Mouse (Mus musculus): ENCODE measurements at regions not wholly inside any gene's neighbourhood (a gene's known extent, or its start where the extent isn't known, plus 50 kb on each side); places are given as distances from the start of the nearest gene placed in this dataset.

DNA sequence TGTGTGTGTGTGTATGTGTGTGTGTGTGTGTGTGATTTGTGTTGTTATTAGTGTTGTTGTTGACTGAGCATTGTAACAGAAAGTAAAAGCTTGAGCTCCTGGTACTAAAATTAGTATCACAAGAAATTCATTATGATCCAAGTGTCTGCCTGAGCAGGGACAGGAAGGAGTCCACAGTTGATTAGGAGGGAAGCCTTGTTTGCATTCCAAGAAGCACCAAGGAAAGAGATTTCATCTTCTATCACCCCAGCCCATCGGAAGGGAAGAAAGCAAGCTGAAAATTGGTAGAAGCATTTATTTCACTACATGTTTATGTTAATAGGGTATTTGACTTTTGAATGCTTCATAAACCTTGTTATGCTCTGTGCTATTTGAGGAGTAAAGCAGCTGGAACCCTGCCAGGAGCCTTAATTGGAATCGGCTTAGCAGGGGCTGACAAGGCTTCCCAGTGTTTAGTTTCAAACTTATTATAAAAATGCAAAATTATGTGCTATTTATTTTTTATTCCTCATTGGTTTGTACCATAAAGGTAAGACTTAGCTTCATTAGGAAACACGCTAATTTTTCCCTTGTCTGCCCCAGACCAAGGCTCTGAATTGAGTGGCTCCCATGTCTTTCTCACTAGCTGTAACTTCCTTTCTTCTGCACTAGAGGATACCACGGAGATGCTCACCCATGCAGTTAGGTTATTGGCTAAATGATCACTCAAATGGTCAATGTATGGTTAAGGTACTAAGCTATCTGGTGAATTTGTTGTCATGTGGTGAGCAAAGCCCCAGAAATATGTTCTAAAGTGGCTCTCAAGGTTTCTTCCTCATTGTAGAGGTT is 318.6 kb downstream of the Serpinb8 start:
- peak in 1 of 2 experiments; percentile 34 for DNase-seq

DNA sequence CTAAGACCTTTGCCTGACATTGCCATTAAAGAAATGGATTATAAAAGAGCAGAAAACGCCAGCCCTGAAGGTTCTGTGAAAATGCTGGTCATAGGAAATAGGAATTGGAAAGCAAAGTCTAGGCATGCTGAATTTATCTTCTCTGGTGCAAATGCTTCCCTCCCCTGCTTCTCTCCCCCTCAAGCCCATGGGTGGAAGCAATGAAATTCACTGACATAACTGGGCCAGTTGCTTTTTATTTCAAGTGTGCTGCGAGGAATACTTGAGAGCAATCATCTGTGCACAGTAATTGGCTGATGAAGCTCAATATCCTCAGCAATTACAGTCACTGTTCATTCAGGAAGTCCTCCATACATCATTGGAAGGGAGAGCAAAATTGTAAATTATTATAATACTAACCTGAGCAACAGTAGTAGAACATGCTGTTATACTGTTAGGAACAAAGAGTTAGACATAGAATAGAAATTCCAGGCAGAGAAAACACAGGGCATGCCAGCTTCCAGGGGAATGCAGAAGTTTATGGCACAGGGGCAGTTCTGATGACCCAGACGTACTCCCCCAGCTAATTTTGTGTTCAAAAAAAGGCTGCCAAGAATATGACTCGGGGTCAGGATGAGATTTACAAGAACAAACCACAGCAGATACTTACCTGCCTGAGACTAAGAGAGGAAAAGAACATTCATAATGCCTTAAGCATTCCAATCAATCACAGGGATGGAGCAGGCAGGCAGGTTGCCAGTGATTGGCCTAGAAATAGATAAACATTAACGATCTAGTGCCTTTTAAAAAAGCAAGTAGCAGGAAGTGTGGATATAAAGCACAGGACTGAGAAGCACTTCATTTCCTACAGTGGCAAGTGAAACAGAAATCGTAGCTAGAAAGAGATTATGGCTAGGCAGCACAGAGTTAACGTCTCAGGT is 325.1 kb downstream of the Serpinb8 start:
- no peak for DNase-seq

DNA sequence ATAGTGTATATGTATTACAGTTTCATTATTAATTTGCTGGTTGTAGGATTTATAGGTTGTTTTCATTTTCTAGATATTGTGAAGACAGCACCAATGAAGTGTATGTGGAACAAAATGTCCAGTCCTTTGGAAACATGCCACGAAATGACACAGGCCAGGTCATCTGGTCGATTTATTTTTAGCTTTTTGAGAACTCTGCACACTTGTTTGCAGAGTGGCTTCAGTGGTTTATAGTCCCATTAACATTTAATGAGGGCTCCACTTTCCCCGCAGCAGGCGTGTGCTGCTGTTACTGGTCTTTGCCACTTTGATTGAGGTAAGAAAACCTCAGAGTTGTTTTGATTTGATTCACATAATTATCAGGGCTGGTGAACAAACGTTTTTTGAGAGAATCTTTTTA is 327.2 kb downstream of the Serpinb8 start:
- DNase-seq, result peak; percentile 54 to 63

DNA sequence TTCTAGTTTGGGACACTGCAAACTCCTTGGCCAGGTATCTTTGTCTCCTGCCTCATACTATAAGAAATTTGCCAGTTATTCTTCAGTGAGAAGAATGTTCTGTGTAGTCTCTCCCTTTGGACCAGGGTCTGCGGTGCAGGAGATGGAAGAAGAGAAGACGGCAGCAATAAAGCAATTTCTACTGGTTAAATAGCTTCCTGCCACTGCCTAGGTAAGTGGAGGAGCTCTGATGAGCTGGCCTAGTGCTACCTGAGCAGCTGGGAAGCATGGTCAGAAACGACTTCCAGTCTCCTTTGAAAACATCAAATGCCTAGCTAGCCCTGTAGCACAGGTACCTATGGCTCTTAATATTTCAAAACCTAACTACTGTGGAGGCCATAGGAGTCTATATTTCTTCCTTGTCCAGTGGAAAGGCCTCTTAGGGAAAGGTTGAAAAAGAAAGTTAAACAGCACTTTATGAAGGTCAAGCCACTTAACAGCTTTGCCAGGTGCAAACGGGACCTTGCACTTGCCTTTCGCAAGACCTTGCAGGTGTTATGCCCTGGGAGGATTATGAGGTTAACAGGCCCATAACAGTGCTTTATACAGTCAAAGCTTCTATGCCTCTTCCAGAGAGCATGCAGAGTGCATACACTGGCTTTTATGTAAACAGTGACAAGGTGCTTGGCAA is 351.9 kb downstream of the Serpinb8 start:
- no peak for DNase-seq

DNA sequence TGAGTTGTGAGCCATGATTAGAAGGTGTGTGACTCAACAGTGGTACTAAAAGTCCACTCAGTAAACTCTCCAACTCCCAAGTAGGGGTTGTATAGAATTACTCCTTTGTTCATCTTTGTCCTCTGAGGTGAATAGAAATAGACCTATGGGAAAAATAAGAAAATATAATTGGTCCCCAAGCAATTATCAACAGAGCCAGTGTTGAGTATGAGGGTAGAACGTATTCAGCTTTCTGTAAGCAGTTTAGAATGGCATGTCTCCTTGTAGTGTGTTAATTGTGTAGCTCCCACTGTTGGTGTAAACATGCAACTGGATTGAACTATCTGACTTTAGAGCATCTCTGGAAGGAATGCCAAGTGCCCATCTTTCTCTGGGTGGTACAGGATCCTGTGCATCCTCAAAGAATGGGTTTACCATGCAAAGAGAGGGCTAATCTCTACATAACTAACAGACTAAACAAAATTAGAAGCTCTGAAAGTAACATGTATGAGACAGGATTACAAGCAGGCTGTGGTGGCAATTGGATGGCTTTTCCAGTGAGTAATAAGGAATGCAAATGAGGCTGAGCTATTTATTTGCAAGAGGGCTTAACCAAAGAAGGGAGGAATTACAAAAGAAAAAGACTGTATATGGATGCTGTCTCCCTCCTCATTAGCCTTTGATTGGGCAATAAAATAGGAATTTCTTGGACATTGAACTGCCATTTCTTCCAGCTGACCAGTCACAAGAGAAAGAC is 356.6 kb downstream of the Serpinb8 start:
- no peak for DNase-seq

- DNase-seq, result peak in 1 of 2 experiments; percentile 10
Observed at GRCm38 (mm10) chr1:107950396-107950795, 360.6 kb downstream of the Serpinb8 start.

GRCm38 (mm10) chr1:107961009-107961408 is 371.2 kb downstream of the Serpinb8 start:
- DNase-seq, result no peak

GRCm38 (mm10) chr1:107975626-107976335 is 386.0 kb downstream of the Serpinb8 start:
- no peak for DNase-seq

- no peak for DNase-seq
Observed at GRCm38 (mm10) chr1:107977686-107978085, 387.9 kb downstream of the Serpinb8 start.

- DNase-seq, result no peak
Observed at GRCm38 (mm10) chr1:107978411-107978810, 388.6 kb downstream of the Serpinb8 start.

DNA sequence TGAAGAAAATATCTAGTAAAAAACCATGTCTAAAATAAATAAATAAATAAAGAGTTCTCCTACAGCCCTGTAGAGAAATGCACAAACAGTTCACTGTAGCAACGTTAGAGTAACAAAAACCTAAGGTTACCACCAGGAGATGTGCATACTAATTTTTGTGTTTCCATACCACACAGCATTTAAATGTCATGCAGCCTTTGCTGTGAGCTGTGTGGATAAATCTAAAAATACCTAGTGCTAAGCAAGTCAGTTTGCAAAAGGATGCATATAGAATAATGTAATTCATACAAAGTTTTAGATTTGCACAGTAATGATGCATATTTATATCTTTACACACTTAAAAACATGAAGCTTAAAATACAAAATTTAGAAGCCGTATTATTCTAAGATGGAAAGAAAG is 395.8 kb downstream of the Serpinb8 start:
- no peak for DNase-seq

- no peak for DNase-seq
Observed at GRCm38 (mm10) chr1:107988076-107988475, 398.3 kb downstream of the Serpinb8 start.

DNA sequence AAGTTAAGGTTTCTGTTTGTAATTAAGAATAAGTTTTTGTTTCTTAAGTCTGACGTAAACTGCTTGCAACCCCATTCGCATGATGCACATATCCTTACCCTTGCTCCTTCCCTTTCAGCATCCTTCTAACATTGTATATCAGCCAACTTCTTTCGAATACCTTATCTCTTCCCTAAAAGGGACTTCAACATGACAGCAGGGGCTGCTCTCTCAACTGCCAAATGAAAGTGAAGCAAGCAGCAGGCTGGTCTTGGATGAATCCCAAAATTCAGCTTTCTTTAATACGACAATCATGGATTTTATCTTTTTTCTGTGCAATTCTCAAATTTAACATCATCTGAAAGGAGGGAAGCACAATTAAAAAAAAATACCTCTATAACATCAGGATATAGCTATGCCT is 403.2 kb downstream of the Serpinb8 start:
- no peak for DNase-seq

DNA sequence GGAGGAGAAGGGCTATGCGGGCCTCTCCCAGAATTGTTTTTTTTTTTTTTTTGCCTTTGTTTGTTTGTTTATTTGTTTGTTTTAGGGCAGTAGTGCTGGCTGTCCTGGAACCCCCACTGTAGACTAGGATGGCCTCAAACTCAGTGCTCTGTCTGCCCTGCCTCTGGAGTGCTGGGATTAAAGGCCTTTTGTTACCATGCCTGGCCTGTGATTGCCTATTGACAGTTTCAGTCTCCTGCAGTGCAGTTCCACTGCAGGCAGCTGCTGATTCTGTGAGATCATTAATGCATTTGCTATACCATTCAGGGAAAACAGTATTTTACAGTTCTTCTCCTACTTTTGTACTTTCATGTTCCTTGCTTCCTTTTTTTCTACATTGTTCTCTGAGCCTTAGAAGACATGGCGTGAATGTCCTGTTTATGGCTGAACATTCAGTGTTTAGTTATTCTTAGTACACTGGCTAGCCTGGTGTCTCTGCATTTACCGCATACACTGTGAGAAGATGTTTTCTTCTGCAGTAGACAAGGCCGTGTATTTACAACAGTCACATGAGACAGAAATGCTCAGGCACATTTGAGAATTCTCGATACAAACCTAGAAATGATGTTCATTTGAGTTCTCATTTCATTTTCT is 434.0 kb downstream of the Serpinb8 start:
- DNase-seq, result no peak

DNA sequence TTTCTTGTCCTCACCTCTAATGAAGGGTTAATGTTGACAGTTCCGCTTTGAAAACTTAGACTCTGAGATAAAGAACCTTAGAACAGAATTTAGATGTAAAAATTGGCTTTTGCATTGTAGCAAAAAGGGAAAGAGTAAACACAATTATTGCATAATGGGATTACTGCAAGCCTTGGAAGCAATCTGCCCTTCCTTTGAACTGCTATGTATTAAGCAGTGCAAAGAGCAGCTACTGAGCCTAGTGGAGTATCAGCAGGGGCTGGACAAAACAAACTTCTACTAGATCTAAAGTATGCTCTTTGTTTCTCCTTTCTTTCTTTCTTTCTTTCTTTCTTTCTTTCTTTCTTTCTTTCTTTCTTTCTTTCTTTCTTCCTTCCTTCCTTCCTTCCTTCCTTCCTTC is 434.9 kb downstream of the Serpinb8 start:
- no peak for DNase-seq

DNA sequence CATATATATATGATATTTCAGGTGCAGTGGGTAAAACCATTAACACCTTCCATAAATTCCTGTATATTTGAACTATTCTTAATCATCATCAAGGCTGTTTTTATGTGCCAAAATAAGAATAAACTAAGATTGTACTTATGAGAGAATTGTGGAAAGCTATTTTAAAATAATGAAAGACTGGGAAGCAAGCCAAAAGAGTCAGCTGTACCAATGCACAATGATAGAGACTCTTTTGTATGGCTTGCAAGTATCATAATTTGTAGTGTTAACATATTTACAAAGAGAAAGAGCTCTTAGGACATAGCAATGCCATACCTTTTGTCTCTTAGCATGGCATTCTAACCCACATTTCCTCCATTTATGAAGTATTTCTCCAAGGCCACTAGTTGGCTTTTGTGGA is 436.7 kb downstream of the Serpinb8 start:
- DNase-seq, result no peak

DNA sequence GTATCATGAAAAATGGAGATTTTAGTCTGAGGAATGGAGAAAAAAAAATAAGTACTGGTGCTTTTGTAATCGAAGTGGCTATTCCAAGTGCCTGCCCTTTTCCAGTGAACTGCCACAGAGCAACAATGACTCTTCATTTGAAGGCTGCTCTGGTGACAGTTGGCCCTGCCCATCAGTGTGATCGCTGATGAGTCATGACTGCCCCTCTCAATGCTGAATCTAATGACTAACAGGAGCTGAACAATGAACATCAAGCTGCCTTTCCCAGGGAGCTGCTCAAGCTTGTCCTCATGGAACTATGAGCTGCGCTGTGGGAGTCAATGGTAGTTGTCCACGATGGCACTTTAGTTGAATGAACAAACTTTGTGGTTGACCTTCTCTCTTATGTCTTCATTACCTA is 456.4 kb downstream of the Serpinb8 start:
- DNase-seq, result no peak

DNA sequence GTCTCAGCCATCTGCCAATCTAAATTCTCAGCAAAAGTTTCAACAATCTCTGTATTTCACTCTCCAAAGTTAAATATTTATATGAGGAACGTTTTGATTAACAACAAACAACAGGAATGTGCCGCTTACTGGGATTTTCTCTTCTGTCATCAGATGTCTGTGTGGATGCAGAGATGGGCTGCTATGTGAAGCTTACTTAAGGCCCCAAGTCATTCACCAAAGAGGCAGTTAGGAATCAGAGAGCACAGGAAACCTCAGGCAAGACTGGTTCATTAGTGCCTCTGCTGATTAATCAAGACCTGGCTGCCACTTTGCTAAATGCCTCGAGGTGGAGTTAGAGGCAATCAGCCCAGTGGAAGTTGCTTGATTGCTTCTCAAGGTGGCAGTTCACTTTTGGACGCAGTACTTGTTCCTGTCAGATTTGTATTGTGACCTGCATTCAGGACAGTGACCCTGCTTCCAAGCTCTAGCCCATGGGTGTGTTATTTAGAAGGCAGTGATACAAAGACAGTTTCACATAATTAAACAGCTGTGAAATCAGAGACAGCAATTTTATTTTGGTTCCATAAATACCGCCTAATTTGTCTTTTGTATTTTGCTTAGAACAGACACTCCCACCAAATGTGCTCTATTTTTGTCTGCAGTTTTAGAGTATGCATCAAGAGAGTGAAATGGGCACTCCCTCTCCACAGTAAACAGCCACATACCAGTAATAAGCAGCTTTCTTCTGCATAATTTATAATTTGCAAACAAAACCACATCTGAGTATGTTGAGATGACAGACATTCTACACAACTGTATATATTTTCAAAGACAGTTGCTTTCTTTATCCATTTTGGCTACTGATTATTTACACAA is 457.3 kb downstream of the Serpinb8 start:
- DNase-seq, result peak in 1 of 2 experiments; percentile 12

- DNase-seq, result no peak
Observed at GRCm38 (mm10) chr1:108094622-108095021, 504.8 kb downstream of the Serpinb8 start.

- DNase-seq, result no peak
Observed at GRCm38 (mm10) chr1:108102607-108103006, 512.8 kb downstream of the Serpinb8 start.

All from heart, adult 18-20 months (tissue).